Mouse (Mus musculus): ENCODE results near the gene Syngr2.
"Not testable (repeated sequence)": the region's sequence is repeated elsewhere in the genome, so short reads cannot be mapped to it uniquely, and the experiment has no call there.

Gene Syngr2

GRCm38 (mm10) chr11:117829671-117830215 lies 20.3 kb downstream of the Syngr2 start:
- intact Hi-C loops (cut with DNase I), result loop anchor here (10.0 kb wide), 1 partner anchor 445 kb away; no protein-coding TSS in a partner anchor

GRCm38 (mm10) chr11:117830401-117830800 lies 20.9 kb downstream of the Syngr2 start:
- intact Hi-C loops (cut with DNase I), result no loop called here

DNA sequence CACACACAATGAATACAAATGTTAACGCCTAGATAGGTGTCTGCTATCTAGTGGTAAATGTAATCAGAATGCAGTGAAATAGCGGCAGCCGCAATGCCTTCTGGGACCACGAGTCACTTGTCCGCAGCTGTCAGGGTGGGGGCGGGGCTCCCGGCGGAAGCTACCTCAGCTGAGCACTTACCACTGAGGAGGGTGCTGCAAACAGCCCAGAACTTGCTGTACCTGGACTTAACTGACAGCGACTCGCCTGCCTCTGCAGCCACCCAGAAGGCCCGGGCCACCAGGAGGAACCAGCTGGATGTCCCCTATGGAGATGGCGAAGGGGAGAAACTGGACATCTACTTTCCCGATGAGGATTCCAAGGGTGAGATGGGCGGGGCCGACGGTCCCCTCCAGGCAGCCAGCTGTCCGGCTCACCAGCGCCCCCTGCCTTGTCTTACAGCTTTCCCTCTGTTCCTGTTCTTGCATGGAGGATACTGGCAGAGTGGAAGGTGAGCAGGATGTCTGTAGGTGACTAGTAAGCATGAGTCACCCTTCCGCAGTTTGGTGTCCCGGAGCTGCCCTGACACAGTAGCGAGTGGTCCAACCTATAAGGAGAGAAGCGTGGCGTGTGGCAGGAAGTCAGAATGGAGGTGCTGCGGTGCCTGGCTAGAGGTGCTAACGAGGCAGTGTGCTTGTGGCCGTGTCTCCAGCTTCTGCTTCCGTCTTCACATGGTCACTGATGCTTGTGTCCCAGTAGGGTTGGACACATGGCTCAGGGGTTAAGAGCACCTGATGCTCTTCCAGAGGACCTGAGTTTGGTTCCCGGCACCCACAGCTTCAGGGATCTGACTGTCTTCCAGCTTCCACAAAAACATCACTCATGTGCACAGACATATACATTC lies 22.9 kb downstream of the Syngr2 start:
- intact Hi-C loops (cut with DNase I), result no loop called here

DNA sequence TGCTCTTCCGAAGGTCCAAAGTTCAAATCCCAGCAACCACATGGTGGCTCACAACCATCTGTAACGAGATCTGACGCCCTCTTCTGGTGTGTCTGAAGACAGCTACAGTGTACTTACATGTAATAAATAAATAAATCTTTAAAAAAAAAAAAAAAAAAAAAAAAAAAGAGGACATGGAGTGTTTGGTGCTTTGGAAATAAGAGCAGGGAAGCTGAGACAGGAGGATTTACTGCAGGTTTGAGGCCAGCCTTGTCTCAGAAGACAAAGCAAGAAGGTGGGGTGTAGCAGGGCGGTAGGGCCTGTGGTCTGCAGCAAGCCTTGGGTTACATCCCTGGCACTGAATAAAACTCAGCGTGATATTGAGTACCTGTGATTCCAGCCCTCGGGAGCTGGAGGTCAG lies 24.0 kb downstream of the Syngr2 start:
- intact Hi-C loops (cut with DNase I), result not testable (repeated sequence)

DNA sequence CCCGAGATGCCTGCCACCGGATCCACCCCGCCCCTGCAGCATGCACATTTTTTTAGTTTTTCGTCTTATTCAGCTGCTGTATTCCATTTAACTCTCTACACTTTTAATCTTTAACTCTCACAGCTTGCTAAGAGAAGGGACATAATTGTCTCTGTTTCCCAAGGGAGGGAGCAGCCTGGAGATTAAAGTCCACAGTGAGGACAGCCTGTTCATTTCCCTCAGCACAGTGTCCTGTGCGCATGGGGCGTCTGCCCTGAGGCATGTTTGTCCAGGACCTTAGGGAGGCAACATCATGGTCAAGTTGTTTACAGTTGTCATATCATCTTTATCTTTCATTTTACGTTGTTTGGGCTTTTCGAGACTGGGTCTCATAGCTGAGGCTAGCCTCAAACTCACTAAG lies 24.6 kb downstream of the Syngr2 start:
- intact Hi-C loops (cut with DNase I), result no loop called here

- intact Hi-C loops (cut with DNase I), result no loop called here
These were observed 26.8 kb downstream of the Syngr2 start for GRCm38 (mm10) chr11:117836306-117836705.

DNA sequence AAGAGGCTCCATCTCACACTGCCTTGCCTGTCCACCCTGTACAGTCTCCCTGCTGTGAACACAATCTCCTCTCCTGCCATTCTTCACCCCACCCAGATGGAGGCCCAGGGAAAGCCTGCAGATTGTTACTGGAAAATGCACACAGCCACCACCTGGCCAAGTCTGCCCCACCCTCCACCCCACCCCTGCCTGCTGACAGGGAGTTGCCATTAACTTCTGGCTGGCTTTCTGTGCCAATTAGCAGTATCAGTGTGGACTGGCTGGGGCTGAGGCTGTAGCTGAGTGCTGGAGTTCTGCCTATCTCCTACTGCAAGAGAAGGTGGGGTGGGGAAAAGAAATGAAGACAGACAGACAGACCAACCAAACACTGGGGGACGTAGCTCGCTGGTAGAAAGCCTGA lies 29.1 kb downstream of the Syngr2 start:
- intact Hi-C loops (cut with DNase I), result no loop called here

GRCm38 (mm10) chr11:117839021-117839420 lies 29.6 kb downstream of the Syngr2 start:
- intact Hi-C loops (cut with DNase I), result no loop called here

GRCm38 (mm10) chr11:117840910-117841309 lies 31.4 kb downstream of the Syngr2 start:
- intact Hi-C loops (cut with DNase I), result no loop called here

DNA sequence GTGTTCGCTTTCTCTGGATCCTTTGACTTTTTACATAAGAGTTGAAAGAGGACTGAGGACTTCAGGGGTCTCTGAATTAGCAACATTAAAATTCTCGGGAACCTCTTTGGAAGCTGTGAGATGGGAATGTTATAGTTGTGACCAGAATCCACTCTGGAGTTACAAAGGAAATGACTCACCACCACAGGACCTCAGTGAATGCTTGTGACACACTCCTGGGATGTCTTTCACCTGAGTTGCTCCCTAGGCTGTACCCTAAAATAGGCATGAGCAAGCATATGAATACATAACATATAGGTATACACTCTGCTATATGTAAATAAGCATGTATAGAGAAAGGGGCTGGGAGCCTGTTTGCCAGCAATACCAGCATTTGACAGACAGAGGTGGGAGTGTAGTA lies 34.0 kb downstream of the Syngr2 start:
- intact Hi-C loops (cut with DNase I), result no loop called here

DNA sequence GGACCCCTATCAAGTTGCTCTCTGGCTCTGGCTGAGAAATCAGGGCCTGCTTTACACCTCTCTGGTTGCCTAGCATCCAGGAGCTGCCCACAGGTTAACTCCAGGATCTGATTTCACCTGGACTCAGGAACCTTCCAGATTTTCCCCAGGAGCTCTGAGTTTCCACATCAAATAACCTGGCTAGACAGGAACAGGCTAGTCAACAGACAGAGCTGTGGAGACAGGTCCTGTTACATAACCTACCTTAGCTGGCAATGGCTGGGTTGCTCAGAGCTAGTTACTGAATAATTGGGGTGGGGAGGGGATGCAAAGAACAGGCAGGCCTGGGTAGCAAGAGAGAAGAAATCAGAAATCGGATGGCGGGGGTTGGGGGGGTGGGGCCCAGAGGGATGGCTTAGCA lies 35.5 kb downstream of the Syngr2 start:
- intact Hi-C loops (cut with DNase I), result no loop called here

DNA sequence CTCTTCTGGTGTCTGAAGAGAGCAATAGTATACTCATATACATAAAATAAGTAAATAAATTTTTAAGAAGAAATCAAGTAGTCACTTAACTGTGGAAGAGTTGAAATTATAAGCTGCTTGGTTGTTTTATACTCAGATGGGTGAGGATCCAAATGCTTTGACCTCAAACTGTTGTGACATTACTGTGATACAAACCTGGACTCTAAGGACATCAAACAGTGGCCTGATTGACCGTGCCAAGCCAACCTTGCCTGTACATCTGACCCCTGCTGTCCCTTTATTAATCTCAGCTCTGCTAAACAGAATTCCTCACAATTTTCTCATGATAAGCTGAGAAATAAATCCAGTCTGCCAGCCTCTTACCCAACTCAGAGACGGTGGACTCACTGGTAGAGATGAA lies 36.2 kb downstream of the Syngr2 start:
- intact Hi-C loops (cut with DNase I), result no loop called here

GRCm38 (mm10) chr11:117846640-117847039 lies 37.2 kb downstream of the Syngr2 start:
- intact Hi-C loops (cut with DNase I), result no loop called here

- intact Hi-C loops (cut with DNase I), result no loop called here
These were observed 38.2 kb downstream of the Syngr2 start for GRCm38 (mm10) chr11:117847593-117848215.

GRCm38 (mm10) chr11:117848271-117848984 lies 39.0 kb downstream of the Syngr2 start:
- intact Hi-C loops (cut with DNase I), result no loop called here

DNA sequence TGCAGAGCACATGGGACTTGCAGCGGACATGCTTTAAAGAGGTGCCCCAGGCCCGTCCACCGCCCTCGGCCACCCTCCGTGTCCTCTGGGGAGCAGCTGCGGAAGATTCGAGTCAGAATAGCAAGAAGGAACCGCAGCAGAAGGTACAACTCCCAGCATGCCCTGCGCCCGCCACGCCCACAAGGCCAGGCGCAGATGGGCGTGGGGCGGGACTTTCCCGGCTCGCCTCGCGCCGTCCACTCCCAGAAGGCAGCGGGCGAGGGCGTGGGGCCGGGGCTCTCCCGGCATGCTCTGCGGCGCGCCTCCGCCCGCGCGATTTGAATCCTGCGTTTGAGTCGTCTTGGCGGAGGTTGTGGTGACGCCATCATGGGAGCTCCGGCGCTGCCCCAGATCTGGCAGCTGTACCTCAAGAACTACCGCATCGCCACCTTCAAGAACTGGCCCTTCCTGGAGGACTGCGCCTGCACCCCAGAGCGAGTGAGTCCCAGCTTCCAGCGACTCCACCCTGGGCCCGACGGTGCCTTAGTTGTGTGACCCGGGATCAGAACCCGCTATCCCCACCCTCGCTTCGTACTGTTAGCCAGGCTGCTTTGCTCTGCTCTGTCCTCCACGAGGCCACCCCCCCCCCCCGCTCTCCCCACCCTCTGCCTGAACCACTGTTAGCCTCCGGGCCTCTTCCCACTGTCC lies 39.7 kb downstream of the Syngr2 start, which contains the start of gene Birc5:
Gene Birc5, plus strand, starts transcription at position 267 of the 687 bp plus-strand sequence.
- intact Hi-C loops (cut with DNase I), result no loop called here

DNA sequence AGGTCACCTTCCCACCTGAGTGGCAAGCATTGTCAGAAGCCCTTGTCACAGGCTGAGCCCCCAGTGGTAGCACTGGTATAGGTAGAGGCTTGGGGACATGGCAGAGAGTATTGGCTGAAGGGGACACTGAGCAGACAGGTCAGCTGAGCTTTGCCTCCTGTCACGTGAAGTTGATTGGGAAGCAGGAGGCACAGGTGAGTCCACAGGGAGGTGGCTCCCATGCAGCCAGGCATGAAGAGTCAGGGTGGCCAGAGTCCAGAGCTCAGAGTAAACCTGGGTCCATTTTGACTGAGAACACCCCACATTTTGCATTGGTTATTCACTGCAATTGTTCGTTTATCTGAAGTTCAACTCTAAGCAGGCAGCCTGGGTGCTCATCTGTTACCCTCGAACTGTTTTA lies 43.4 kb downstream of the Syngr2 start:
- intact Hi-C loops (cut with DNase I), result no loop called here

- intact Hi-C loops (cut with DNase I), result no loop called here
These were observed 44.8 kb downstream of the Syngr2 start for GRCm38 (mm10) chr11:117854241-117854640.

DNA sequence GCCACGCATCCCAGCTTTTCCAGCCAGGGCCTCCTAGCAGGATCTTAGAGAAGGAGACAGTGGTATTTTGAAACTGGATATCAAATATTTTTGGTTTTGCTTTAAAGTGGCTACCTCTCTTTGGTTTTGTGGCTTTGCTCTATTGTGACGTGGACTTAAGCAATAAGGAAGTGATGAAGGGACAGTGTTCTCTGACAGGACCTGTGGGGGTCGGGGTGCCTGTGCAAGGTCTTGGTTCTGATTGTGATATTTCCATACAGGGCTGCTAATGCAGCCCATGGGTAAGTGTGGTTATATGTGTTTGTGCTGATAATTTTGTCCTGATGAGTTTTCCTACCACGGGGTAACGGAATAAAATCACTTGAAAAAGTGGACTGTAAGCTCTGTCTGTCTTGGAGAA lies 45.9 kb downstream of the Syngr2 start:
- intact Hi-C loops (cut with DNase I), result no loop called here

- intact Hi-C loops (cut with DNase I), result no loop called here
These were observed 46.5 kb downstream of the Syngr2 start for GRCm38 (mm10) chr11:117855975-117856374.

GRCm38 (mm10) chr11:117857462-117857861 lies 48.0 kb downstream of the Syngr2 start:
- intact Hi-C loops (cut with DNase I), result no loop called here
